Mouse (Mus musculus): ENCODE results near the gene Tnxb. TPM values are rescaled to one million over a fixed set of nuclear protein-coding genes. Genes with fewer than 3 reads are reported as not detected.
"Not testable (repeated sequence)": the region's sequence is repeated elsewhere in the genome, so short reads cannot be mapped to it uniquely, and the experiment has no call there.

Gene Tnxb
- total RNA-seq, 2 experiments from 2014 or later, result 1.5 to 2.4 TPM

- no peak for DNase-seq (ENCODE audit: extremely low spot score in 1 of 2, low spot score in 2 of 2)
- intact Hi-C loops (cut with DNase I), result loop anchor here (10.0 kb wide), 1 partner anchor 147 kb away; the partner anchor contains the start of gene Zbtb12
- no peak overlapping the region for H3K4me3 ChIP-seq
- TF ChIP-seq CTCF (IDR thresholded peaks at IDR 0.05), result no peak
- H3K27ac ChIP-seq, result no peak overlapping the region
Measured at GRCm38 (mm10) chr17:34727887-34728286, 57.6 kb downstream of the Tnxb start.

GRCm38 (mm10) chr17:34729155-34729554, 58.8 kb downstream of the Tnxb start:
- DNase-seq (ENCODE audit: extremely low spot score in 1 of 2, low spot score in 2 of 2); H3K4me3 ChIP-seq; H3K27ac ChIP-seq: not testable (repeated sequence)
- intact Hi-C loops (cut with DNase I), result loop anchor here (10.0 kb wide), 1 partner anchor 146 kb away; the partner anchor contains the start of gene Zbtb12

- not testable (repeated sequence) for H3K4me3 ChIP-seq; DNase-seq (ENCODE audit: extremely low spot score in 1 of 2, low spot score in 2 of 2); H3K27ac ChIP-seq
- intact Hi-C loops (cut with DNase I), result loop anchor here (10.0 kb wide), 1 partner anchor 145 kb away; the partner anchor contains the start of gene Zbtb12
Measured at GRCm38 (mm10) chr17:34729779-34730553, 59.6 kb downstream of the Tnxb start.

GRCm38 (mm10) chr17:34737466-34737865, 67.1 kb downstream of the Tnxb start:
- H3K27ac ChIP-seq; intact Hi-C loops (cut with DNase I); DNase-seq (ENCODE audit: extremely low spot score in 1 of 2, low spot score in 2 of 2); H3K4me3 ChIP-seq: not testable (repeated sequence)

- DNase-seq (ENCODE audit: extremely low spot score in 1 of 2, low spot score in 2 of 2); intact Hi-C loops (cut with DNase I); H3K27ac ChIP-seq; H3K4me3 ChIP-seq: not testable (repeated sequence)
Measured at GRCm38 (mm10) chr17:34739708-34740107, 69.4 kb downstream of the Tnxb start.

GRCm38 (mm10) chr17:34740280-34740679, 69.9 kb downstream of the Tnxb start:
- DNase-seq (ENCODE audit: extremely low spot score in 1 of 2, low spot score in 2 of 2), result no peak
- intact Hi-C loops (cut with DNase I), result no loop called here
- no peak for TF ChIP-seq CTCF (IDR thresholded peaks at IDR 0.05)
- no peak overlapping the region for H3K4me3 ChIP-seq
- no peak overlapping the region for H3K27ac ChIP-seq

GRCm38 (mm10) chr17:34743719-34744118, 73.4 kb downstream of the Tnxb start, which contains the start of gene C4b:
Gene C4b (minus strand): TSS chr17:34743882.
- no peak for TF ChIP-seq CTCF (IDR thresholded peaks at IDR 0.05)
- H3K4me3 ChIP-seq, result no peak within 1 kb of the TSS
- intact Hi-C loops (cut with DNase I), result no loop called here
- DNase-seq (ENCODE audit: extremely low spot score in 1 of 2, low spot score in 2 of 2), result no peak
- no peak within 1 kb of the TSS for H3K27ac ChIP-seq

- intact Hi-C loops (cut with DNase I), result no loop called here
- DNase-seq (ENCODE audit: extremely low spot score in 1 of 2, low spot score in 2 of 2), result no peak
- H3K4me3 ChIP-seq, result no peak overlapping the region
- no peak for TF ChIP-seq CTCF (IDR thresholded peaks at IDR 0.05)
- no peak overlapping the region for H3K27ac ChIP-seq
Measured at GRCm38 (mm10) chr17:34744206-34744605, 73.9 kb downstream of the Tnxb start.

- DNase-seq (ENCODE audit: extremely low spot score in 1 of 2, low spot score in 2 of 2); intact Hi-C loops (cut with DNase I); H3K4me3 ChIP-seq; H3K27ac ChIP-seq: not testable (repeated sequence)
Measured at GRCm38 (mm10) chr17:34744611-34745010, 74.3 kb downstream of the Tnxb start.

GRCm38 (mm10) chr17:34745166-34745565, 74.8 kb downstream of the Tnxb start:
- H3K27ac ChIP-seq; intact Hi-C loops (cut with DNase I); H3K4me3 ChIP-seq; DNase-seq (ENCODE audit: extremely low spot score in 1 of 2, low spot score in 2 of 2): not testable (repeated sequence)

- Histone ChIP-seq H3K27ac (no peak overlapping the region), H3K4me3 (no peak overlapping the region)
- no peak for TF ChIP-seq CTCF (IDR thresholded peaks at IDR 0.05)
- intact Hi-C loops (cut with DNase I), result no loop called here
- DNase-seq (ENCODE audit: extremely low spot score in 1 of 2, low spot score in 2 of 2), result no peak
Measured at GRCm38 (mm10) chr17:34746531-34746930, 76.2 kb downstream of the Tnxb start.

- Histone ChIP-seq H3K27ac (no peak overlapping the region), H3K4me3 (no peak overlapping the region)
- TF ChIP-seq CTCF (IDR thresholded peaks at IDR 0.05), result no peak
- no peak for DNase-seq (ENCODE audit: extremely low spot score in 1 of 2, low spot score in 2 of 2)
- intact Hi-C loops (cut with DNase I), result no loop called here
Measured at GRCm38 (mm10) chr17:34761471-34761870, 91.1 kb downstream of the Tnxb start.

Other genes with a start within 250 kb of the Tnxb start
- not detected for gene Btnl4, start 193.2 kb upstream of the Tnxb start, total RNA-seq (2021)
- not detected for gene Btnl6, start 153.2 kb upstream of the Tnxb start, total RNA-seq (2021)
- gene Notch4, start 106.3 kb upstream of the Tnxb start, total RNA-seq (2021), result 10 to 100 TPM in 1 of 2 experiments, 1 to 10 TPM in 1; 9.1 to 18.3 TPM
- gene Gpsm3, start 80.7 kb upstream of the Tnxb start, total RNA-seq (2021), result 1 to 10 TPM; 1.8 to 3.3 TPM
- gene Pbx2, start 79.3 kb upstream of the Tnxb start, total RNA-seq (2021), result 10 to 100 TPM; 49.6 to 68.5 TPM
- gene Ager, start 72.7 kb upstream of the Tnxb start, total RNA-seq (2021), result 1 to 10 TPM in 1 of 2 experiments, under 1 TPM in 1; 0.47 to 1.2 TPM
- 10 to 100 TPM; 70.7 to 71.5 TPM for gene Rnf5, start 66.8 kb upstream of the Tnxb start, total RNA-seq (2021)
- 100 to 1,000 TPM; 156 to 166 TPM for gene Agpat1, start 66.3 kb upstream of the Tnxb start, total RNA-seq (2021)
- gene Egfl8, start 54.6 kb upstream of the Tnxb start, total RNA-seq (2021), result 1 to 10 TPM; 2.9 to 3.5 TPM
- 10 to 100 TPM; 47.3 to 48.6 TPM for gene Ppt2, start 42.0 kb upstream of the Tnxb start, total RNA-seq (2021)
- 100 to 1,000 TPM; 172 to 205 TPM for gene Prrt1, start 41.0 kb upstream of the Tnxb start, total RNA-seq (2021)
- gene Fkbpl, start 25.8 kb upstream of the Tnxb start, total RNA-seq (2021), result 10 to 100 TPM; 10.9 to 16.9 TPM
- gene Atf6b, start 23.4 kb upstream of the Tnxb start, total RNA-seq (2021), result 10 to 100 TPM; 64.3 to 66.4 TPM
- gene C4b, start 73.3 kb downstream of the Tnxb start, total RNA-seq (2021), result 10 to 100 TPM; 10.8 to 11.2 TPM
- gene Cyp21a1, start 134.0 kb downstream of the Tnxb start, total RNA-seq (2021), result not detected
- gene Stk19, start 166.4 kb downstream of the Tnxb start, total RNA-seq (2021), result 10 to 100 TPM; 54.8 to 61.5 TPM
- gene Dxo, start 166.5 kb downstream of the Tnxb start, total RNA-seq (2021), result 10 to 100 TPM; 33.6 to 41.4 TPM
- gene Skiv2l, start 179.7 kb downstream of the Tnxb start, total RNA-seq (2021), result 10 to 100 TPM; 70.1 to 70.4 TPM
- 10 to 100 TPM; 35.3 to 40.3 TPM for gene Nelfe, start 179.9 kb downstream of the Tnxb start, total RNA-seq (2021)
- under 1 TPM in 1 of 2 experiments, not detected in 1; 0.14 TPM for gene Cfb, start 192.0 kb downstream of the Tnxb start, total RNA-seq (2021)
- 1 to 10 TPM; 6.5 to 7.4 TPM for gene Zbtb12, start 208.9 kb downstream of the Tnxb start, total RNA-seq (2021)
- not detected for gene Gm20547, start 211.5 kb downstream of the Tnxb start, total RNA-seq (2021)
- 1 to 10 TPM; 2.1 to 2.2 TPM for gene C2, start 227.7 kb downstream of the Tnxb start, total RNA-seq (2021)
- gene Ehmt2, start 227.9 kb downstream of the Tnxb start, total RNA-seq (2021), result 100 to 1,000 TPM; 175 to 184 TPM
- under 1 TPM; 0.45 to 0.79 TPM for gene Slc44a4, start 243.9 kb downstream of the Tnxb start, total RNA-seq (2021)